Mouse (Mus musculus) lung, embryonic 14.5 days (tissue): ENCODE data around the gene Frzb. TPM values are rescaled to one million over a fixed set of nuclear protein-coding genes. Genes with fewer than 3 reads are reported as not detected.
A peak's percentile ranks its signal among the peaks of the same experiment; 100 is the strongest.

Experiments
- ATAC-seq: fragments of 200-750 bp; cut with Nextera tagmentation; 2 replicates; pipeline ENCODE4 v1.8.0; 2017; ENCODE audit warnings: mild to moderate bottlenecking, moderate TSS enrichment, moderate library complexity; ENCODE audit not compliant: insufficient read depth
- DNase-seq: peaks from one replicate; pipeline ENCODE4 v3.0.0-alpha.2; 2015
- H3K27ac ChIP-seq: fragments of 300-500 bp; sonication (generic); 2 replicates; pipeline ENCODE4 v1.5.1; 2014; ENCODE audit warnings: low read depth, mild to moderate bottlenecking, moderate library complexity
- H3K27me3 ChIP-seq: fragments of 300-500 bp; sonication (generic); 2 replicates; pipeline ENCODE4 v1.6.1; 2014; ENCODE audit warnings: low read length, control low read depth; ENCODE audit not compliant: insufficient read depth
- H3K36me3 ChIP-seq: fragments of 300-500 bp; sonication (generic); 2 replicates; pipeline ENCODE4 v1.6.1; 2014; ENCODE audit warnings: control low read depth; ENCODE audit not compliant: insufficient read depth
- H3K4me1 ChIP-seq: fragments of 300-500 bp; sonication (generic); 2 replicates; pipeline ENCODE4 v1.6.1; 2014; ENCODE audit warnings: antibody characterized with exemption, control low read depth; ENCODE audit not compliant: insufficient read depth
- H3K4me2 ChIP-seq: fragments of 300-500 bp; sonication (generic); 2 replicates; pipeline ENCODE4 v1.6.1; 2014; ENCODE audit warnings: mild to moderate bottlenecking
- H3K4me3 ChIP-seq: fragments of 300-500 bp; sonication (generic); 2 replicates; pipeline ENCODE4 v1.5.1; 2014; ENCODE audit warnings: low read depth, low read length
- H3K9ac ChIP-seq: fragments of 300-500 bp; sonication (generic); 2 replicates; pipeline ENCODE4 v1.6.1; 2014
- H3K9me3 ChIP-seq: fragments of 300-500 bp; sonication (generic); 2 replicates; pipeline ENCODE4 v1.6.1; 2016; ENCODE audit warnings: low read depth, low read length, control low read depth
- CTCF ChIP-seq: IDR thresholded peaks from 2 replicates; pipeline ENCODE4 v1.5.1; 2016; ENCODE audit warnings: antibody characterized with exemption, low read depth
- WGBS: fragments of 180-500 bp; shearing (Covaris S2); extraction: QIAGEN DNeasy Blood & Tissue Kit; methylation state at CpG from one replicate; pipeline ENCODE4 v1.1.7; 2014; 5-methylcytosine and 5-hydroxymethylcytosine counted together
- polyA plus RNA-seq: library from polyadenylated mRNA; unstranded; fragments of >200 nt; fragmentation: Nextera tagmentation; extraction: Ambion mirVana; gene quantifications from 2 replicates; pipeline ENCODE4 v1.2.1, GENCODE M21; 2014

Frzb gene
- polyA plus RNA-seq, 1 experiment from 2014 or later = 0.88 TPM

DNA sequence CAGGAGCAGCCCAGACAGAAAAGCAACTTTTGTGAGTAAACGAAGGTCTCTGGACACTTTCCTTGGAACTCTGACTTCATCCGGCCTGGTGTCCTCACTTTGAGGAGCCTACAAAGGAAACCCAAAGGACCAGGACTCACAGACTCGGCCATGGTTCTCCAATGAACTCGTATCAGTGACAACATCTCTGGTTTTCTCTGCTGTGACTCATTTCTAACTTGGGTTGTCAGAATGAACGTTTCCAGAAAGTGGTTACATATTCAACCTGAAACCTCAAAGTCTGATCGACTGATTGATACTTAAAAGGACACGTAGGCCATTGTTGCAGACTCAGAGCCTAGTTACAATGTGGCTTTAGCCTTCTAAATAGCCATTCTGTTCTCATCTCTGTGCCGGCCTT is 14.4 kb upstream of the Frzb start:
- no peaks in the 10 kb centered on the region for H3K27me3 ChIP-seq
- no peak overlapping the region for H3K4me3 ChIP-seq
- no peaks in the 10 kb centered on the region for H3K9me3 ChIP-seq
- no peak overlapping the region for H3K27ac ChIP-seq
- H3K9ac ChIP-seq = no peak overlapping the region
- 73% methylated on average over 8 of the region's 8 CpGs for WGBS
- H3K36me3 ChIP-seq = no peaks in the 10 kb centered on the region
- no peak overlapping the region for H3K4me2 ChIP-seq
- no peak for ATAC-seq
- TF ChIP-seq CTCF = no peak
- no peaks in the 10 kb centered on the region for H3K4me1 ChIP-seq
- no peak for DNase-seq

DNA sequence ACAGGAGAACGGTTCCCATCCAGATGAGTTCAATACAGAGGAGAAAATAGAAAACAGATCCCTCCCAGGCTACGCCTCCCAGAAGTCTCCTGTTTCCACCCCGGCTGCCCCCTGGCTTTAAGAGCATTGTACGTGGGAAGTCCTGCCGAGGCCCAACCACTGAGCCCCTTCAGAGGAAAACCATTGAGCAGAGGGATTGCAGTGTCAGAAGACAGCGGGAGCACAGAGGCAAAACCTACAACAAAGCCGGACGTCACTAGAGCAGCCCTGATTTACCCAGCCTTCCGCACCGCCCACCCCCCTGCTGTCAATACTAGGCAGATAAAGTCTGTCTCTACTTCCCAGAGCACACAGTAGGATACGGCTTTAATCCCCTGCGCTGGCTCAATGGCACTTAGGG is 806 bp upstream of the Frzb start:
- WGBS = 2% methylated on average over 12 of the region's 12 CpGs
- H3K4me3 ChIP-seq = peak overlapping the region; percentile 60
- no peaks in the 10 kb centered on the region for H3K36me3 ChIP-seq
- H3K27me3 ChIP-seq = peaks cover 23% of the 10 kb centered on the region
- no peak overlapping the region for H3K27ac ChIP-seq
- H3K9ac ChIP-seq = peak overlapping the region; percentile 53
- H3K9me3 ChIP-seq = no peaks in the 10 kb centered on the region; the same call in 1 of the 2 replicates
- H3K4me2 ChIP-seq = peak overlapping the region; percentile 100
- no peak; the same call in 1 of the 2 replicates for TF ChIP-seq CTCF
- H3K4me1 ChIP-seq = no peaks in the 10 kb centered on the region; the same call in 1 of the 2 replicates
- DNase-seq (peak; percentile 55), ATAC-seq (peak; percentile 45)

DNA sequence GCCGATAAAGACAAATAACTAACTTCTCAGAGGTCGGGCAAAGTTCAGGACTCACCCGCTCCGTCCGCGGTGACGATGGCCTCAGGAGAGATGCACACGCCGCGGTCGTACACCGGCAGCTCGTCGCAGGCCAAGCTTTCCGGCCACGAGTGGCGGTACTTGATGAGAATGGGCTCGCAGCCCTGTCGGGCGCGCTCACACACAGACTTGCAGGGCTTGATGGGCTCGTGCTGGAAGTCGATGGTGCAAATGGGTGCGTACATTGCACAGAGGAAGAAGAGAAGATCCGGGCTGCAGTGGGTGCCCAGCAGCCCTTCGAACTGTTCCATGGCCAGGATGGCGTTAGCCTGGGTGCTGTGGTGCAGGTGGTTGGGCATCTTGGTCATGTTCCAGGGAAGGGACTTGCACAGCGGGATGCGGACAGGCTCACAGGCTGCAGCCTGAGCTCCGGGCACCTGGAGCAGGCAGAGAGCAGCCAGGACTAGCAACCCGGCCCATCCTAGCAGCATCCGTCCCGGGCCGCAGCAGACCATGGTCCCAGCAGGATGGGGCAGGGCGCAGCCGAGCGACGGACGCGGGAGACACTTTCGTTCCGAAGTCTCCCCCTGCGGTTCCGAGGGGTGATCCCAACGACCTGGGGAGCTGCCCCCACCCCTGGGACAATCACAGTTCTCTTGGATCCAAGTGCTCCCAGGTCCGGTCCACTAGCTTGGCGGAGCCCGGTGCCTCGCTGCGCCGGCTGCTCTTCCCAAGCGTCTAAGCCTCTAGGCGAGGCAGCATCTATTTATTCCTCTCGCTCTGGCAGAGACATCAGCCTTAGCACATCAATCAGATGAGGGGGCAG is 895 bp downstream of the Frzb start:
- Histone ChIP-seq H3K36me3 (no peaks in the 10 kb centered on the region), H3K4me3 (peak overlapping the region; percentile 60), H3K27me3 (peaks cover 23% of the 10 kb centered on the region), H3K4me2 (peak overlapping the region; percentile 100), H3K9me3 (no peaks in the 10 kb centered on the region; the same call in 1 of the 2 replicates), H3K4me1 (no peaks in the 10 kb centered on the region; the same call in 1 of the 2 replicates), H3K27ac (no peak overlapping the region), H3K9ac (peak overlapping the region; percentile 53; the same call in 1 of the 2 replicates)
- peak; percentile 64 for ATAC-seq
- peak; percentile 51 for DNase-seq
- TF ChIP-seq CTCF = no peak
- WGBS = under 1% methylated on average over 54 of the region's 54 CpGs

DNA sequence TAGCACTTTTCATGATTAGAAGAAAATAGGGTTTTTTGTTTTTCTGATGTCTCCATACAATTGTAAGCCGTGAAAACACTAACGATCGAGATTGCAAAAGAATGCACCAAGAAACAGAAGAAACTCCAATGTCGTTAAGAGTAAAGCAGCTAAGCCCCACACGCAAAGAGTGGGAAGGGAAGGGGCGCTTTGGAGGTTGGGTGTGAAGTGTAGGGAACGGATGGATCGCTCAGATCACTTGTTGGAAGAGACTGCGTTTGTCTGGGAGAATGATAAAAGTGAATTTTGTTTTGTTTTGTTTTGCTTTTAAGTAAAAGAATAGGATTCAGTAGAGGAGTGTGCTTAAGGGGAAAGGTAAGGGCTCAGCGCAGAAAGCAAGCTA is 1.5 kb downstream of the Frzb start:
- no peak for TF ChIP-seq CTCF
- Histone ChIP-seq H3K4me3 (peak overlapping the region; percentile 60), H3K9ac (no peak overlapping the region; the same call in 1 of the 2 replicates), H3K27me3 (peaks cover 23% of the 10 kb centered on the region), H3K36me3 (no peaks in the 10 kb centered on the region), H3K27ac (no peak overlapping the region), H3K9me3 (no peaks in the 10 kb centered on the region; the same call in 1 of the 2 replicates), H3K4me1 (no peaks in the 10 kb centered on the region; the same call in 1 of the 2 replicates), H3K4me2 (peak overlapping the region; percentile 100)
- 5% methylated on average over 10 of the region's 10 CpGs for WGBS
- DNase-seq = peak; percentile 14
- ATAC-seq = no peak

DNA sequence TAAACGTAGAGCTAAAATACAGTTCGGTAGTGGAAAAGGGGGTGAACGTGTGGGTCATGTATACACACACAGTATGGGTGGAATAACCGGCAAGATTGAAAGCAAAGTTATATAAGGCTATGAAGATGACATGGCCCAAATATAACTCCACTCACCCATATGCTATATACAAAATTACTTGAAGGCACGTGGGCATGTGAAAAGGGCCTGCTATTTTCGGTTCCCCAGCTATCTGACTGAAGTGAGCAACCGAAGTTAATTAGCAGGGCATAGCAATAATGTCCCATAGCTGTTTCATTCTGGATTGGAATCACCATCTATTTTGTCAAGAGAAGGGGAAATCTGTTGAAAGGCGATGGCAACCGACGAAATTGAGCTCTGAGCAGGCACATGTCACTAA is 1.9 kb downstream of the Frzb start:
- TF ChIP-seq CTCF = no peak
- H3K27ac ChIP-seq = no peak overlapping the region
- DNase-seq (no peak), ATAC-seq (no peak)
- no peaks in the 10 kb centered on the region for H3K36me3 ChIP-seq
- WGBS = 46% methylated on average over 10 of the region's 10 CpGs
- peak overlapping the region; percentile 100; the same call in 1 of the 2 replicates for H3K4me2 ChIP-seq
- H3K4me1 ChIP-seq = no peaks in the 10 kb centered on the region; the same call in 1 of the 2 replicates
- H3K4me3 ChIP-seq = no peak overlapping the region; the same call in 1 of the 2 replicates
- H3K9ac ChIP-seq = no peak overlapping the region
- H3K27me3 ChIP-seq = peaks cover 23% of the 10 kb centered on the region
- H3K9me3 ChIP-seq = no peaks in the 10 kb centered on the region; the same call in 1 of the 2 replicates

DNA sequence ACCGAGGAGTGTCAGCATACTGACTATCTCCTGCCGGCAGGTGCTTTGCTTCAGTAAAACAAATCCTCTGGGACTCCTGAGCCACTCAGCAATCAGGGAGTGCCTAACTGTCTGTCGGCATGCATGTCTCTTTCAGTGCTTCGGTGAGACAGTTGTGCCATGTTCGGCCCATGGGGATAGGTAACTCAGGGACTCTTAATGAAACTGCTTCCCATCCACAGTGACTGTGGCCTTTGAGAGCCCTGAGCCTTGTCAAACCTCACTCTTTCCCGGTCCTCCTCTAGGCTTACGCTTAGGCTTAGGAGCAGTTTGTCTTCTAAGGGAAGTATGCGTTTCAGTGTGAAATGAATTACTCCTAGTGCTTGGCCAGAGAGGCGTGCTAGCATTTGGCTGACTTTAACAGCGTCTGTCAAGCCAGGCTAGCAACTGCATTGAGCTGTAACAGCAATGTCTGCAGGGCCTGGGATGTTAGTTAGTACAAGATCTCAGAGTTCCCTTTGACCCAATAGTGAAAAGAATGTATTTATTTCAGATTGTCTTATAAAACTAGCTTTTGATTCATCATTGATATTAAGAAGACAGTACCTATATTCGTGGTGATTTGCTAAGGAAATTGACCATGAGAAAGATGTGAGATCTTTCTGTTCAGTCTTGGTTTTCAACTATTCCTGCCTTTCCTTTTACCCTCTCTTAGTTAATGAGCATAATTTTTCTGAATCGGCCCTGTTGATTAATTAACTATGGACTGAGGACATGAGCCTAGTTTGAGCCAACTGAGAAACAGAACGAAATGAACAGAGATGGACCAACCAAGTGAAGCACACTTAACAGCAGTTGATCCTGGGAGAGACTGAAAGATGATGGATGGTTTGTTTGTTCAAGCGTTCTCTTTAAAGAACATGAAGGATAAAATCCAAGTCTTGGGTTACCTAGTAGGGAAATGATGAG is 2.7 kb downstream of the Frzb start:
- Histone ChIP-seq H3K9ac (no peak overlapping the region), H3K9me3 (no peaks in the 10 kb centered on the region; the same call in 1 of the 2 replicates), H3K4me2 (no peak overlapping the region; the same call in 1 of the 2 replicates), H3K27ac (no peak overlapping the region), H3K4me3 (no peak overlapping the region), H3K27me3 (peaks cover 23% of the 10 kb centered on the region), H3K36me3 (no peaks in the 10 kb centered on the region), H3K4me1 (no peaks in the 10 kb centered on the region; the same call in 1 of the 2 replicates)
- no peak for ATAC-seq
- no peak for TF ChIP-seq CTCF
- DNase-seq = no peak
- WGBS = 60% methylated on average over 14 of the region's 14 CpGs
